Mouse (Mus musculus) embryonic facial prominence, embryonic 11.5 days (tissue): Measurements from ENCODE around the gene Srbd1. TPM values are rescaled to one million over a fixed set of nuclear protein-coding genes. Genes with fewer than 3 reads are reported as not detected.

ENCODE experiments used
- ATAC-seq: fragments of 200-750 bp; cut with Nextera tagmentation; replicated peaks from 2 replicates; pipeline ENCODE4 v1.8.0; 2017; ENCODE audit warnings: low read depth; ENCODE audit not compliant: insufficient number of reproducible peaks, low FRiP score, low TSS enrichment
- DNase-seq: peaks from one replicate; pipeline ENCODE4 v3.0.0-alpha.2; 2015; ENCODE audit warnings: low spot score
- H3K27ac ChIP-seq: fragments of 300-500 bp; sonication (generic); replicated peaks from 2 replicates; pipeline ENCODE4 v1.5.1; 2014; ENCODE audit warnings: mild to moderate bottlenecking, low read depth, low read length, control low read depth
- H3K27me3 ChIP-seq: fragments of 300-500 bp; sonication (generic); 2 replicates; pipeline ENCODE4 v1.6.1; 2014; ENCODE audit warnings: mild to moderate bottlenecking, low read length, moderate library complexity, mixed read lengths; ENCODE audit not compliant: control insufficient read depth, insufficient read depth
- H3K36me3 ChIP-seq: fragments of 300-500 bp; sonication (generic); replicated peaks from 2 replicates; pipeline ENCODE4 v1.6.1; 2014; ENCODE audit warnings: low read depth, mild to moderate bottlenecking, low read length, moderate library complexity, mixed read lengths; ENCODE audit not compliant: control insufficient read depth, insufficient read depth
- H3K4me1 ChIP-seq: fragments of 300-500 bp; sonication (generic); 2 replicates; pipeline ENCODE4 v1.6.1; 2014; ENCODE audit warnings: low read length, mixed read lengths; ENCODE audit not compliant: control insufficient read depth, insufficient read depth
- H3K4me2 ChIP-seq: fragments of 300-500 bp; sonication (generic); 2 replicates; pipeline ENCODE4 v1.6.1; 2014; ENCODE audit warnings: low read depth, mild to moderate bottlenecking, control low read depth, low read length, moderate library complexity
- H3K4me3 ChIP-seq: fragments of 300-500 bp; sonication (generic); 2 replicates; pipeline ENCODE4 v1.5.1; 2014; ENCODE audit warnings: low read depth, low read length, control low read depth
- H3K9ac ChIP-seq: fragments of 300-500 bp; sonication (generic); replicated peaks from 2 replicates; pipeline ENCODE4 v1.6.1; 2014; ENCODE audit warnings: mild to moderate bottlenecking, control low read depth, low read length
- H3K9me3 ChIP-seq: fragments of 300-500 bp; sonication (generic); replicated peaks from 2 replicates; pipeline ENCODE4 v1.6.1; 2016; ENCODE audit warnings: mild to moderate bottlenecking, low read length, inconsistent platforms, mixed read lengths; ENCODE audit not compliant: control insufficient read depth
- WGBS: fragments of 180-500 bp; shearing (Covaris S2); extraction: QIAGEN DNeasy Blood & Tissue Kit; methylation state at CpG from one replicate; pipeline ENCODE4 v1.1.7; 2014; 5-methylcytosine and 5-hydroxymethylcytosine counted together
- polyA plus RNA-seq: library from polyadenylated mRNA; unstranded; fragments of >200 nt; fragmentation: Nextera tagmentation; extraction: Ambion mirVana; gene quantifications from 2 replicates; pipeline ENCODE4 v1.2.1, GENCODE M21; 2014

Gene Srbd1
- polyA plus RNA-seq, 1 experiment from 2014 or later = 12.3 TPM

DNA sequence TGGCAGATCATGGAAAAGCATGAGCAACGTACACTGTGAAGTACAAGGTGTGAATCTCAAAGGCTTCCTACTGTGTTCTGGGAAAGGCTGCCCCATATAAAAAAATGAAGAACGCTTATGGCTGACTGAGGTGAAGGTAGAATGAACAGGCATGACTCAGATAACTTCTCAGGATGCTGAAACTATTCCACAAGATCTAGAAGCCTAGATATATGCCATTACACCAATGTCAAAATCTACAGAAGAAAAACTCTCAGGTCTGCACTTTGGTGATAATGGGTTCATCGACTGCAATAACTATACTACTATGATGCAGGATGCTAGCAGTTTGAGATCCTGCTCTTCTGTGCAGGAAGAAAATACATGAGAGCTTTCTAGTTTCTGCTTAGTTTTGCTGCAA, 133.1 kb downstream of the Srbd1 start:
- no peaks in the 10 kb centered on the region for H3K9me3 ChIP-seq
- DNase-seq (no peak), ATAC-seq (no peak)
- no peak overlapping the region for H3K4me2 ChIP-seq
- H3K27me3 ChIP-seq = no peaks in the 10 kb centered on the region
- no peak overlapping the region for H3K27ac ChIP-seq
- no peak overlapping the region for H3K4me3 ChIP-seq
- no peaks in the 10 kb centered on the region for H3K36me3 ChIP-seq
- no peak overlapping the region for H3K9ac ChIP-seq
- no peaks in the 10 kb centered on the region for H3K4me1 ChIP-seq
- 86% methylated on average over 3 of the region's 3 CpGs for WGBS

DNA sequence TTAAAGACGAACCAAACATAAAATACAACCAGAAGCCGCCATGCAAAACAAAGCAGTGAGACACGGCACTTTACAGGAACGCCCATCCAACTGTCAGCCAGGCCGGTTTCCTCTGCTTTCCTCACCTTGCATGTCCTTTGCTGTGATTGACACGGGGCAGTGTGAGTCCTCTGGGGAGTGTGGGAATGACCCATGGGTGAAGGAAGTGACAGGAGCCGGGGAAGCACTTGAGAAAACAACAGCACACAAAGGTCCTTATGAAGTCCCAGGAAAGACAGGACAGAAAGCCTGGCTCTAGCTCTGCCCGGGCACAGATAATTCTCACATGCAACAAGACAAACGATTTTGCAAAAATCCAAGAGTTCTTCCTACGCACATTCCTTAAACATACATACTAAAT, 136.6 kb downstream of the Srbd1 start:
- no peaks in the 10 kb centered on the region for H3K27me3 ChIP-seq
- ATAC-seq (no peak), DNase-seq (no peak)
- H3K4me2 ChIP-seq = no peak overlapping the region
- H3K4me3 ChIP-seq = no peak overlapping the region
- 49% methylated on average over 10 of the region's 10 CpGs for WGBS
- H3K9me3 ChIP-seq = no peaks in the 10 kb centered on the region
- H3K4me1 ChIP-seq = no peaks in the 10 kb centered on the region
- H3K9ac ChIP-seq = no peak overlapping the region
- H3K27ac ChIP-seq = no peak overlapping the region
- no peaks in the 10 kb centered on the region for H3K36me3 ChIP-seq

GRCm38 (mm10) chr17:86002113-86002512, 142.9 kb downstream of the Srbd1 start:
- WGBS = 93% methylated on average over 6 of the region's 6 CpGs
- no peaks in the 10 kb centered on the region for H3K9me3 ChIP-seq
- no peak overlapping the region for H3K4me2 ChIP-seq
- no peak overlapping the region for H3K27ac ChIP-seq
- no peak overlapping the region for H3K4me3 ChIP-seq
- no peak overlapping the region for H3K9ac ChIP-seq
- H3K36me3 ChIP-seq = no peaks in the 10 kb centered on the region
- DNase-seq = no peak
- no peak for ATAC-seq
- no peaks in the 10 kb centered on the region for H3K4me1 ChIP-seq
- no peaks in the 10 kb centered on the region for H3K27me3 ChIP-seq

GRCm38 (mm10) chr17:86001667-86002066, 143.3 kb downstream of the Srbd1 start:
- Histone ChIP-seq H3K4me2 (no peak overlapping the region), H3K9me3 (no peaks in the 10 kb centered on the region), H3K27ac (no peak overlapping the region), H3K9ac (no peak overlapping the region), H3K4me3 (no peak overlapping the region), H3K27me3 (no peaks in the 10 kb centered on the region), H3K4me1 (no peaks in the 10 kb centered on the region), H3K36me3 (no peaks in the 10 kb centered on the region)
- WGBS = 91% methylated on average over 5 of the region's 5 CpGs
- DNase-seq (no peak), ATAC-seq (no peak)

GRCm38 (mm10) chr17:85995727-85996126, 149.2 kb downstream of the Srbd1 start:
- DNase-seq = no peak
- H3K36me3 ChIP-seq = no peaks in the 10 kb centered on the region
- 86% methylated on average over 2 of the region's 2 CpGs for WGBS

GRCm38 (mm10) chr17:85995086-85995485, 149.9 kb downstream of the Srbd1 start:
- H3K9me3 ChIP-seq = no peaks in the 10 kb centered on the region
- no peaks in the 10 kb centered on the region for H3K27me3 ChIP-seq
- no peak overlapping the region for H3K4me2 ChIP-seq
- DNase-seq (no peak), ATAC-seq (no peak)
- H3K36me3 ChIP-seq = no peaks in the 10 kb centered on the region
- 91% methylated on average over 4 of the region's 4 CpGs for WGBS
- H3K9ac ChIP-seq = no peak overlapping the region
- no peaks in the 10 kb centered on the region for H3K4me1 ChIP-seq
- no peak overlapping the region for H3K4me3 ChIP-seq
- H3K27ac ChIP-seq = no peak overlapping the region

More at GRCm38 (mm10) chr17:85995727-85996126, 149.2 kb downstream of the Srbd1 start:
- no peaks in the 10 kb centered on the region for H3K4me1 ChIP-seq
- no peak for ATAC-seq
- H3K4me2 ChIP-seq = no peak overlapping the region
- H3K9ac ChIP-seq = no peak overlapping the region
- H3K9me3 ChIP-seq = no peaks in the 10 kb centered on the region
- no peak overlapping the region for H3K4me3 ChIP-seq
- no peaks in the 10 kb centered on the region for H3K27me3 ChIP-seq
- H3K27ac ChIP-seq = no peak overlapping the region

DNA sequence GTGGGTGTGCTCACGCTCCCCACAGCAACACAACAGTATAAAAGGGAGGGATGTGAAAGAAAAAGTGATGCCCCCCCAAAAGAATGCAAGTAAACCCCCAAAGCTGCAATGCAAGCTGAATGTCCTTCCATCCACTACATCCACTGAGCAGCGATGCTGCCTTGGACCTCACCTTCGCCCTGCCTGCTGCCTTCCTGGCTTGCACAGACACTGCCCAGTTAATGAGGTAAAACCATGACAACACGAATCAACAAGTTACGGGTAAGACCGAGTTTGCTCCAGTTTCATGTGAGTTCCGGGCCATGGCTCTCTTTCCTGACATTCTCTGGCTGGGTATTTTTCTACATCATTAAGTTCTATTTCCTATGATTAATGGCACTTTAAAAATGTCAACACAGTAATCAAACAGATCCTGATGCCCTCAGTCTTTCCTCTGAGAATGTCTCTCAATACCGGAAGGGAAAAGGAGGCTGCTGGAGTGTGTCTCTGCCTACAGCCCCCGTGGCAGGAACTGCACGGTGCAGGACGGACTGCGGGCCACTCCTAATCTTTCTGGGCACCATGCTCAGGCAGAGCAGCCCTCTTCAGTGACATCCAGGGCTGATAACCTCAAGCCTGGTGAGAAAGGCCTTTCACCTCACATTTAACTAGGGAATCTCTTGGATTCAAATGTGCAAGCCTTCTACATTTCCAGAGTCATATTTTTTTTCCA, 155.8 kb downstream of the Srbd1 start:
- Histone ChIP-seq H3K36me3 (no peaks in the 10 kb centered on the region), H3K4me3 (no peak overlapping the region), H3K27ac (no peak overlapping the region), H3K27me3 (no peaks in the 10 kb centered on the region), H3K9ac (no peak overlapping the region), H3K9me3 (no peaks in the 10 kb centered on the region), H3K4me2 (no peak overlapping the region), H3K4me1 (no peaks in the 10 kb centered on the region; the same call in 1 of the 2 replicates)
- WGBS = 74% methylated on average over 12 of the region's 12 CpGs
- ATAC-seq = no peak
- DNase-seq = no peak

DNA sequence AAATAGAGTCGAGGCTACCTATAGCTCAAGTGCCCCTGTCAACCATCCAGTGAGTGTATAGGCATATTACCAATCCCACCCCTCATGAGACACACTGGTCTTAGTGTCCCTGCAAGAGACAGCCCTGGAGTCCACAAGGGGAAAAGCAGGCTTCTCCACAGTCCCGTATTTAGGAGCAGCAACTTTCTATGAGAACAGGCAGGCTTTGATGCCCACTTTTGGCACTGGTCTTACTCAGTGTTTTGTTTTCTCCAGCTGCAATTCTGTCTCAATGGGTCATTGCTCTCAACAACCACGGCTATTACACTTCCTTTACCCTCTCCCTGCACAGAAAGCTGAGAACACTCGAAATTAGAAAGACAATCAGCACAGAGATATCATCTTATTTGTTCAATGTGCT, 157.4 kb downstream of the Srbd1 start:
- no peak overlapping the region for H3K27ac ChIP-seq
- DNase-seq (no peak), ATAC-seq (no peak)
- H3K4me2 ChIP-seq = no peak overlapping the region
- H3K36me3 ChIP-seq = no peaks in the 10 kb centered on the region
- H3K4me3 ChIP-seq = no peak overlapping the region
- no peaks in the 10 kb centered on the region for H3K9me3 ChIP-seq
- H3K4me1 ChIP-seq = no peaks in the 10 kb centered on the region; the same call in 1 of the 2 replicates
- H3K9ac ChIP-seq = no peak overlapping the region
- H3K27me3 ChIP-seq = no peaks in the 10 kb centered on the region
- WGBS = 67% methylated on average over 4 of the region's 4 CpGs
